Mouse (Mus musculus) embryo, embryonic 11 days (tissue): ENCODE measurements around the gene Epx.
A peak's percentile ranks its signal among the peaks of the same experiment; 100 is the strongest.

Experiments used
- DNase-seq: peaks from one replicate; pipeline ENCODE4 v3.0.0-alpha.2; 2015

The Epx gene

DNA sequence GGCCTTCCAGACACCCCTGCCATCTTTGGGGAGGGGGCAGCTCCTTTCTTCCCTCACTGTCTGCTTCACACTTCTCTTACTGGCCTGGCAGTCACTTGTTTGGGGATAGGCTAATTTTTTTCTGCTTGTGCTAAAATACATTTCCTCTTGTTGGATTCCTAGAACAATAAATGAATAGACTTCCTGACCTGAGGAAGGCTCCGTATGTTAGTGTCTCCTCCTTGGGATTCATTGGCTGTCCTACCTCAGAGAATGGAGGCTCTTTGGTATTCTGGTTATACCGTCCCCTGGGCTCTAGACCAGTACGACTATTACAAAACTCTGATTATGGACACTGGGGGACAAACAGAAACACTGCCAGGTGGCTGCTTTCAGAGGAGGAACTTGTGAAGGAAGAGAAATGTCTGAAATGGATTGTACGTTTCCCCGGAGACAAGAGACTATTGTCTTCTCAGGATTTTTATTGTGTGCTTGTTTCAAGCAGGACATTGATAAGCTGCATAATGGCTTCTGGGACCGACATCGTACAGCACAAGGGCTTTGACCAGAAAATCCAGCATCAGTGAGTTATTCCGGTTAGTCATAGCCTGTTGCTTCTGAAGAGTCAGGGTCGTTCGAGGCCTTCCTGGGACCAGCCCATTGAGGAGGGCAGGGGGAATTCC lies 47.0 kb downstream of the Epx start, which contains the start of gene Lpo:
Gene Lpo, minus strand, starts transcription at position 51 of the 662 bp plus-strand sequence.
- peak; percentile 31 for DNase-seq

DNA sequence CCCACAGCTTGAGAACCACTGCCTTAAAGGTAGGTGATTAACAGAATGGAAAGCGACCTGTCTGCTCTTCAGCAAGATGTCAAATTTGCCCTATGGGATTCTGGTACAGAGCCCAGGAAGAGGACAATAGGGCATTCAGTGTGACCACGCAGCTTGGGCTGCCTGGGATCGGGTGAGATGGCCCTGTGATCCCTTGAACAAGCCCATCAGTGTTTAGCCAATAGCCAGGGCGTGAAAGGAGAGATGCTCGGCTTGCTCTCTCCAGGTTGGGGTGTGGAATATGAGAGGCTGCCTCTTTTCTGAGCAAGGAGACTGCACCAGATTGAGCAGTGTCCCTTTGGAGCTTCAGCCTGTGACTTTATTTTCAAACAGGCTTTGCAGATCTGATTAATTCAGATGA lies 53.8 kb downstream of the Epx start:
- DNase-seq: no peak

DNA sequence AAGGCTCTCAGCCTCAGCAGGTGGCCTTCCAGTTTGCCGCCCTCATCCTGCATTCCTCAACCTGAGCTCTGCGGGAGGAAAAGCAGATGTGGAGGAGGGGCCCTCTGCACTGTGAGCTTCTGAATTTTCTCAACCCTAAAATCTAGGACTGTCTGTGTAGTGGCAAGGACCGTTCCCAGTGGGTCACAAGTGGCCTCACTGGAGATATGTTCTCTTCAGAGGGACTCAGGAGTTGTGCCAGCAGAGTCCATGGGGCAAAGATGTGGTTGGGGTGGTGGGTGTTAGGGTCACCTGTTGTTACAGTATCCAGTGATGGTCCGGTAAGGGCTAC lies 57.9 kb downstream of the Epx start:
- no peak for DNase-seq

DNA sequence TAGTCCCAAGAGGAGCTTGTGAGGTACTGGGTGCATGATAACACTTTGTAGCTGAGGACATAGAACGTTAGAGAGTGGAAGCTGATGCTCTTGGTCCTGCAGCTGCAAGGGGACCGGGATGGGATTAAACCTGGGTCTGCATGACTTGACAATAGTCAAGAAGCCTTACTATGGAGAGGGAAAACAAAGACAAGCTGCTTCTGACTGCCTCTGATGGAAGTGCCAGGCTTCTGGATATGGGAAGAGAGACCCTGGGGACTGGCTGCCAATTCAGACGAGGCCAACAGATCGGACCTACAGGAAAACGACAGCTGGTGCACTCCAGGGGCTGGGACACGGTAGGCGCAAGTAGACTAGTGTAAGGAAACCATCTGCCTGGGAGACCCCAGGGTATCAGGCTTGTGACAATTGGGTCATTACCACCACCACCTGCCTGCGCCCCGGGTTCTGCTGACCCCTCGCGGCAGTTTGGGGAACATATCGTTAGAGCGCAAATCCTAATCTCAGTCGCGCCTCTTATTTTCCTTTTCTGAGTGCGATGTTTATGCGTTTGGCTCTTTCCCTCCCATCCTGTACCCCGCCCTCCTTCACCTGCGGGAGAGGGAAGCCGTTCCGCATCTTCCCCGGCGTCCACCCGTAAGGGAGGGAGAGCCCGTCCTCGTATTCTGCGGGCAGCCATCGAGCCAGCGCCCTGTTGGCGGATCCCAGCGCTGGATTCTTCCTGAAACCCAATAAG lies 58.5 kb downstream of the Epx start:
- DNase-seq: peak; percentile 70

DNA sequence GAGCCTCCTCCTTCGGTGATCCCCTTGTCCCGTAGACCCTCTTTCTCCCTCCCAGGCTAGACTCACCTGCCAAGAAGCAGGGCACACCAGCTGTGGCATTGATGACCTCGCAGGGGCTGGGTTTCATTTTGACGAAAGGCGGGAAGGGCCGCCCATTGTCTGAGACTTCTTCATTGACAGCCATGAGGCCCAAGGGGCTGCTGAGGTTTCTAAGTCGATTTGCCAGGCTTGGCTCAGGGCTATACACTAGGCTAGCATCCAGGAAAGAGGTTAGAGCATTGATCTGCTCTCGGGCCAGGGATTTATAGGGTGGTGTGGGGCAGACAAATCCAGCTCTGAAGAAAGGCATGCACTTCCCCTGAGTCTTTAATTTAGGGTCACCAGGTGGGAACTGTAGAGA lies 60.5 kb downstream of the Epx start:
- DNase-seq: no peak
